Mouse (Mus musculus) ES-CJ7 (cell line): Measurements from ENCODE around the gene Eml5.

ENCODE experiments used
- DNase-seq: peaks from one replicate; pipeline ENCODE4 v3.0.0; 2011; ENCODE audit warnings: low read depth, low spot score

Eml5 gene

GRCm38 (mm10) chr12:98736951-98737800 is 164.1 kb downstream of the Eml5 start, which contains the start of gene Ptpn21:
Gene Ptpn21 (minus strand): TSS chr12:98737405.
- DNase-seq = no peak
